Mouse (Mus musculus): Measurements from ENCODE around the gene Cldn14.

- TF ChIP-seq CTCF (IDR thresholded peaks at IDR 0.05; ENCODE audit: low read depth) (no peak), EP300 (IDR thresholded peaks at IDR 0.05; ENCODE audit: low read depth) (no peak)
Measured at GRCm38 (mm10) chr16:93925684-93926247, 82.9 kb downstream of the Cldn14 start.

All from liver, embryonic 14.5 days (tissue).